Mouse (Mus musculus): ENCODE measurements around the gene Phf19.

Gene Phf19

GRCm38 (mm10) chr2:34913218-34914068, at the start of gene Phf19:
Phf19 (minus strand) TSS chr2:34914026.
- peak in 1 of 2 experiments; percentile 48 for DNase-seq

- DNase-seq, result peak; percentile 38 to 63
Measured at GRCm38 (mm10) chr2:34963371-34963956, 49.6 kb upstream of the Phf19 start.

- no peak for DNase-seq
Measured at GRCm38 (mm10) chr2:34962893-34963292, 49.1 kb upstream of the Phf19 start.

GRCm38 (mm10) chr2:34962211-34962610, 48.4 kb upstream of the Phf19 start:
- no peak for DNase-seq

- peak; percentile 86 to 88 for DNase-seq
Measured at GRCm38 (mm10) chr2:34961481-34962036, 47.7 kb upstream of the Phf19 start, which contains the start of gene Traf1. Traf1 (minus strand) TSS chr2:34961772.

- no peak for DNase-seq
Measured at GRCm38 (mm10) chr2:34960966-34961365, 47.1 kb upstream of the Phf19 start.

GRCm38 (mm10) chr2:34960466-34960865, 46.6 kb upstream of the Phf19 start:
- DNase-seq, result peak; percentile 46 to 58

GRCm38 (mm10) chr2:34958582-34958981, 44.8 kb upstream of the Phf19 start:
- DNase-seq, result no peak

- DNase-seq, result no peak
Measured at GRCm38 (mm10) chr2:34958036-34958435, 44.2 kb upstream of the Phf19 start.

- no peak for DNase-seq
Measured at GRCm38 (mm10) chr2:34957405-34957804, 43.6 kb upstream of the Phf19 start.

GRCm38 (mm10) chr2:34956941-34957340, 43.1 kb upstream of the Phf19 start:
- no peak for DNase-seq

- DNase-seq, result no peak
Measured at GRCm38 (mm10) chr2:34954344-34954743, 40.5 kb upstream of the Phf19 start.

GRCm38 (mm10) chr2:34953547-34954116, 39.8 kb upstream of the Phf19 start:
- DNase-seq, result no peak

GRCm38 (mm10) chr2:34953018-34953417, 39.2 kb upstream of the Phf19 start:
- no peak for DNase-seq

- DNase-seq, result no peak
Measured at GRCm38 (mm10) chr2:34951469-34951868, 37.6 kb upstream of the Phf19 start.

- no peak for DNase-seq
Measured at GRCm38 (mm10) chr2:34948622-34949021, 34.8 kb upstream of the Phf19 start.

- no peak for DNase-seq
Measured at GRCm38 (mm10) chr2:34946046-34946445, 32.2 kb upstream of the Phf19 start.

GRCm38 (mm10) chr2:34945580-34945979, 31.8 kb upstream of the Phf19 start:
- DNase-seq, result no peak

GRCm38 (mm10) chr2:34944761-34945160, 30.9 kb upstream of the Phf19 start:
- DNase-seq, result peak; percentile 85 to 88

GRCm38 (mm10) chr2:34943556-34944120, 29.8 kb upstream of the Phf19 start:
- DNase-seq, result no peak

GRCm38 (mm10) chr2:34941061-34941675, 27.3 kb upstream of the Phf19 start:
- no peak for DNase-seq

- DNase-seq, result no peak
Measured at GRCm38 (mm10) chr2:34940246-34940645, 26.4 kb upstream of the Phf19 start.

Measured in lung, adult 18-20 months (tissue).